Mouse (Mus musculus) CH12.LX (cell line): ENCODE results near the gene Amt. TPM values are rescaled to one million over a fixed set of nuclear protein-coding genes. Genes with fewer than 3 reads are reported as not detected.

ENCODE experiments used
- DNase-seq: peaks from one replicate; pipeline ENCODE4 v3.0.0-alpha.2; 2013; ENCODE audit errors: extremely low read depth
- H3K27ac ChIP-seq: 2 replicates; pipeline ENCODE4 v1.5.1; 2012; ENCODE audit warnings: low read depth, mild to moderate bottlenecking, control low read depth, moderate library complexity; ENCODE audit not compliant: insufficient read depth
- H3K27me3 ChIP-seq: replicated peaks from 2 replicates; pipeline ENCODE3; 2012; ENCODE audit warnings: inconsistent platforms
- H3K36me3 ChIP-seq, 2 experiments: replicated peaks in 1 of 2; 2 replicates each; pipeline versions ENCODE3 to v1.6.1; 2012; ENCODE audit warnings: inconsistent platforms in 1 of 2, low read length in 1 of 2, mild to moderate bottlenecking in 1 of 2, mixed read lengths in 1 of 2, moderate library complexity in 1 of 2; ENCODE audit not compliant: control insufficient read depth in 1 of 2, insufficient read depth in 1 of 2
- H3K4me1 ChIP-seq, 2 experiments: 2 replicates each; pipeline ENCODE4 v1.6.1; 2012; ENCODE audit warnings: inconsistent platforms in 1 of 2, moderate library complexity in 1 of 2; ENCODE audit not compliant: insufficient read depth in 2 of 2, control insufficient read depth in 1 of 2
- H3K4me2 ChIP-seq: 2 replicates; pipeline ENCODE4 v1.6.1; 2012; ENCODE audit warnings: low read depth, mild to moderate bottlenecking, control low read depth; ENCODE audit not compliant: poor library complexity, insufficient read depth, severe bottlenecking
- H3K4me3 ChIP-seq, 3 experiments: fragments of 150-350 bp in 1 of 3; sonication (generic) in 1 of 3; replicated peaks in 1 of 3; 2 replicates each; pipeline versions ENCODE3 to v1.5.1; 2011 to 2012; ENCODE audit warnings: low read depth in 2 of 3, low read length in 2 of 3, mild to moderate bottlenecking in 2 of 3, moderate library complexity in 2 of 3, control low read depth in 1 of 3, improper control_type of control experiment in 1 of 3, inconsistent platforms in 1 of 3, mixed read lengths in 1 of 3; ENCODE audit not compliant: poor library complexity in 1 of 3
- H3K79me2 ChIP-seq: replicated peaks from 2 replicates; pipeline ENCODE4 v1.6.1; 2012; ENCODE audit warnings: mild to moderate bottlenecking, moderate library complexity; ENCODE audit not compliant: control insufficient read depth, poor library complexity, insufficient read depth, severe bottlenecking; ENCODE audit errors: extremely low read depth
- H3K9ac ChIP-seq: 2 replicates; pipeline ENCODE4 v1.6.1; 2012; ENCODE audit warnings: low read depth, mild to moderate bottlenecking, control low read depth, moderate library complexity; ENCODE audit not compliant: insufficient read depth
- H3K9me3 ChIP-seq: replicated peaks from 2 replicates; pipeline ENCODE3; 2012; ENCODE audit warnings: low read length, inconsistent platforms, mixed read lengths
- CHD1 ChIP-seq: IDR thresholded peaks from 2 replicates; pipeline ENCODE4 v1.6.1; 2012; ENCODE audit warnings: low read depth, low read length, improper control_type of control experiment, inconsistent platforms
- CHD2 ChIP-seq: IDR thresholded peaks from 2 replicates; pipeline ENCODE4 v1.6.1; 2011; ENCODE audit warnings: low read length, improper control_type of control experiment
- CTCF ChIP-seq, 2 experiments: IDR thresholded peaks in 1 of 2; conservative IDR thresholded peaks in 1 of 2; 2 replicates each; pipeline ENCODE4 v1.5.1; 2011 to 2012; ENCODE audit warnings: low read depth in 2 of 2, low read length in 2 of 2, improper control_type of control experiment in 1 of 2, inconsistent platforms in 1 of 2, mild to moderate bottlenecking in 1 of 2, moderate library complexity in 1 of 2
- GABPA ChIP-seq: IDR thresholded peaks from 2 replicates; pipeline ENCODE4 v1.6.1; 2012; ENCODE audit warnings: low read depth, low read length, improper control_type of control experiment, inconsistent platforms; ENCODE audit not compliant: insufficient replicate concordance
- KAT2A ChIP-seq: IDR thresholded peaks from 2 replicates; pipeline ENCODE4 v1.6.1; 2012; ENCODE audit warnings: low read length, improper control_type of control experiment, inconsistent platforms; ENCODE audit not compliant: insufficient replicate concordance
- MAX ChIP-seq: IDR thresholded peaks from 2 replicates; pipeline ENCODE4 v1.6.1; 2011; ENCODE audit warnings: low read length, improper control_type of control experiment
- MAZ ChIP-seq: IDR thresholded peaks from 2 replicates; pipeline ENCODE4 v1.6.1; 2012; ENCODE audit warnings: low read depth, mild to moderate bottlenecking, inconsistent platforms, low read length, improper control_type of control experiment, moderate library complexity
- MYC ChIP-seq: IDR thresholded peaks from 2 replicates; pipeline ENCODE4 v1.6.1; 2011; ENCODE audit warnings: low read depth, mild to moderate bottlenecking, improper control_type of control experiment, low read length
- NELFE ChIP-seq: IDR thresholded peaks from 2 replicates; pipeline ENCODE4 v1.6.1; 2011; ENCODE audit warnings: low read depth, low read length, improper control_type of control experiment
- NRF1 ChIP-seq: IDR thresholded peaks from 2 replicates; pipeline ENCODE4 v1.6.1; 2014; ENCODE audit warnings: low read depth, mild to moderate bottlenecking, inconsistent platforms, low read length, improper control_type of control experiment, moderate library complexity
- PAX5 ChIP-seq: IDR thresholded peaks from 2 replicates; pipeline ENCODE4 v1.6.1; 2012; ENCODE audit warnings: low read length, inconsistent platforms, mixed read lengths
- POLR2A ChIP-seq: IDR thresholded peaks from 2 replicates; pipeline ENCODE4 v1.6.1; 2011; ENCODE audit warnings: low read depth, mild to moderate bottlenecking, improper control_type of control experiment, low read length
- POLR2AphosphoS2 ChIP-seq: IDR thresholded peaks from 2 replicates; pipeline ENCODE4 v1.6.1; 2011; ENCODE audit warnings: low read depth, low read length, improper control_type of control experiment
- RAD21 ChIP-seq: IDR thresholded peaks from 2 replicates; pipeline ENCODE4 v1.6.1; 2011; ENCODE audit warnings: low read depth, mild to moderate bottlenecking, low read length, improper control_type of control experiment, moderate library complexity
- SMC3 ChIP-seq: IDR thresholded peaks from 2 replicates; pipeline ENCODE4 v1.6.1; 2011; ENCODE audit warnings: low read depth, low read length, improper control_type of control experiment
- TBP ChIP-seq: conservative IDR thresholded peaks from 2 replicates; pipeline ENCODE4 v1.6.1; 2011; ENCODE audit warnings: low read depth, low read length, improper control_type of control experiment
- UBTF ChIP-seq: IDR thresholded peaks from 2 replicates; pipeline ENCODE4 v1.6.1; 2012; ENCODE audit warnings: low read depth, mild to moderate bottlenecking, inconsistent platforms, low read length, improper control_type of control experiment, moderate library complexity
- USF1 ChIP-seq: IDR thresholded peaks from 2 replicates; pipeline ENCODE4 v1.6.1; 2014; ENCODE audit warnings: low read depth, mild to moderate bottlenecking, inconsistent platforms, low read length, improper control_type of control experiment
- ZKSCAN1 ChIP-seq: IDR thresholded peaks from 2 replicates; pipeline ENCODE4 v1.6.1; 2012; ENCODE audit warnings: low read depth, inconsistent platforms, low read length, improper control_type of control experiment, borderline replicate concordance
- dilution Hi-C: fragments of 300-500 bp; cut with MboI; formaldehyde crosslinking; loops from 2 replicates; pipeline ENCODE4 v1.14.3; 2020; ENCODE audit warnings: low sequenced_read_pairs; ENCODE audit not compliant: extremely low pct_unique_long_range_greater_than_20kb, extremely low pct_ligation_motif_present
- in situ Hi-C: fragments of 300-500 bp; cut with MboI; formaldehyde crosslinking; loops from 3 replicates; pipeline ENCODE4 v1.14.3; 2019; ENCODE audit warnings: low sequenced_read_pairs, low pct_ligation_motif_present, low pct_unique_long_range_greater_than_20kb, mixed read lengths
- polyA plus RNA-seq: library from polyadenylated mRNA; unstranded; fragments of >175 nt; gene quantifications from 2 replicates; pipeline ENCODE4 v1.2.1, GENCODE M21; 2012; ENCODE audit warnings: low read depth; ENCODE audit not compliant: insufficient read length
- total RNA-seq, 2 experiments: library from RNA; depleted of rRNA; stranded (reverse); fragments of 300-350 nt in 1 of 2; fragments of >200 nt in 1 of 2; gene quantifications; 2 replicates each; pipeline ENCODE4 v1.2.3; 2012 to 2014

Gene Amt
- total and polyA plus RNA-seq, 3 experiments = 1.1 to 2.7 (median 1.5) TPM

- no peak for DNase-seq
- Histone ChIP-seq H3K4me3 (no peak overlapping the region), H3K9me3 (no peaks in the 10 kb centered on the region), H3K4me1 (peaks cover 0 to 4% of the 10 kb centered on the region in 2 experiments; a peak in 2 of 4 replicates), H3K9ac (no peak overlapping the region), H3K27me3 (peaks cover 39% of the 10 kb centered on the region), H3K4me2 (no peak overlapping the region), H3K36me3 (no peaks in the 10 kb centered on the region), H3K27ac (no peak overlapping the region), H3K79me2 (no peaks in the 10 kb centered on the region)
- dilution Hi-C loops (no loop called here), in situ Hi-C loops (no loop called here)
- TF ChIP-seq MAZ (no peak), CHD2 (no peak), POLR2AphosphoS2 (no peak), UBTF (no peak), NELFE (no peak), NRF1 (no peak), GABPA (no peak), ZKSCAN1 (no peak), SMC3 (no peak), KAT2A (no peak), CHD1 (no peak)
These were observed 21.4 kb upstream of the Amt start for GRCm38 (mm10) chr9:108275331-108275659.

- in situ Hi-C loops = no loop called here
- no peak for TF ChIP-seq POLR2A
- TF ChIP-seq KAT2A = no peak
- peak; percentile 52 for TF ChIP-seq SMC3
- TF ChIP-seq MAX = peak; percentile 70
- peak; percentile 92 for TF ChIP-seq MYC
- TF ChIP-seq PAX5 = no peak
- TF ChIP-seq RAD21 = peak; percentile 70
- TF ChIP-seq TBP = 0 out of 2 replicates have a peak, but pooled peaks have one; percentile 42
- peak; percentile 75 to 84 for TF ChIP-seq CTCF (conservative IDR thresholded peaks at IDR 0.05 in 1 of 2, IDR thresholded peaks at IDR 0.05 in 1 of 2; ENCODE audit: low read depth in 2 of 2, low read length in 2 of 2)
- no peak for TF ChIP-seq USF1
- DNase-seq = peak; percentile 64
These were observed 17.8 kb upstream of the Amt start for GRCm38 (mm10) chr9:108278697-108279450.

More at GRCm38 (mm10) chr9:108278697-108279450, 17.8 kb upstream of the Amt start:
- Histone ChIP-seq H3K9me3 (no peaks in the 10 kb centered on the region), H3K79me2 (no peaks in the 10 kb centered on the region), H3K4me2 (no peak overlapping the region), H3K4me1 (peaks cover 0 to 8% of the 10 kb centered on the region in 2 experiments; a peak in 2 of 4 replicates), H3K36me3 (no peaks in the 10 kb centered on the region), H3K9ac (no peak overlapping the region), H3K27ac (no peak overlapping the region), H3K4me3 (no peak overlapping the region), H3K27me3 (peaks cover 15% of the 10 kb centered on the region)
- dilution Hi-C loops = no loop called here
